Mouse (Mus musculus) kidney, embryonic 14.5 days (tissue): ENCODE measurements around the gene Ecm1. TPM values are rescaled to one million over a fixed set of nuclear protein-coding genes. Genes with fewer than 3 reads are reported as not detected.

Experiments used
- microRNA-seq: library from miRNA; unstranded; fragments of <30 nt; microRNA quantifications from one replicate; pipeline ENCODE4, GENCODE M21; 2016
- polyA plus RNA-seq: library from polyadenylated mRNA; unstranded; fragments of >200 nt; fragmentation: Nextera tagmentation; extraction: Ambion mirVana; gene quantifications from 2 replicates; pipeline ENCODE4 v1.2.1, GENCODE M21; 2014

The Ecm1 gene
- polyA plus RNA-seq, 1 experiment from 2014 or later: 204 TPM

Small RNA genes within 50 kb of the gene (microRNA-seq; reads per million reads assigned to microRNA genes)
- not detected for gene Mir7014

Other genes with a start within 250 kb of the Ecm1 start
- 3.0 and 3.6 TPM in 2 replicates for gene Ctsk, start 240.3 kb downstream of the Ecm1 start, polyA plus RNA-seq
- 9.9 and 12.2 TPM in 2 replicates for gene Ctss, start 212.8 kb downstream of the Ecm1 start, polyA plus RNA-seq
- gene Hormad1, start 179.9 kb downstream of the Ecm1 start, polyA plus RNA-seq: not detected in 2 replicates
- gene Golph3l, start 150.6 kb downstream of the Ecm1 start, polyA plus RNA-seq: 28.2 and 35.6 TPM in 2 replicates
- 64.0 and 66.9 TPM in 2 replicates for gene Ensa, start 114.6 kb downstream of the Ecm1 start, polyA plus RNA-seq
- 47.4 and 76.1 TPM in 2 replicates for gene Mcl1, start 80.8 kb downstream of the Ecm1 start, polyA plus RNA-seq
- 2.0 and 3.7 TPM in 2 replicates for gene Adamtsl4, start 51.7 kb downstream of the Ecm1 start, polyA plus RNA-seq
- 37.5 and 56.6 TPM in 2 replicates for gene Tars2, start 20.6 kb upstream of the Ecm1 start, polyA plus RNA-seq
- gene Rprd2, start 79.3 kb upstream of the Ecm1 start, polyA plus RNA-seq: 20.4 and 27.2 TPM in 2 replicates
- gene Prpf3, start 116.3 kb upstream of the Ecm1 start, polyA plus RNA-seq: 51.2 and 60.8 TPM in 2 replicates
- gene Mrps21, start 131.9 kb upstream of the Ecm1 start, polyA plus RNA-seq: 377 and 496 TPM in 2 replicates
- gene Ciart, start 142.7 kb upstream of the Ecm1 start, polyA plus RNA-seq: 4.0 and 5.3 TPM in 2 replicates
- 33.6 and 35.6 TPM in 2 replicates for gene BC028528, start 152.4 kb upstream of the Ecm1 start, polyA plus RNA-seq
- gene Aph1a, start 154.4 kb upstream of the Ecm1 start, polyA plus RNA-seq: 40.4 and 83.2 TPM in 2 replicates
- 21.0 and 25.9 TPM in 2 replicates for gene Car14, start 165.1 kb upstream of the Ecm1 start, polyA plus RNA-seq
- gene Anp32e, start 189.7 kb upstream of the Ecm1 start, polyA plus RNA-seq: 78.3 and 89.0 TPM in 2 replicates